Mouse (Mus musculus) CD8-positive naive resting alpha-beta T cell, adult 2 months (primary cell): Measurements from ENCODE around the gene Atp5d.
A peak's percentile ranks its signal among the peaks of the same experiment; 100 is the strongest.

Experiments
- DNase-seq, 2 experiments: peaks; one replicate each; pipeline ENCODE4 v3.0.0; 2022; ENCODE audit warnings: low read depth in 2 of 2, low spot score in 2 of 2

Atp5d gene

GRCm38 (mm10) chr10:80139975-80140665 is 1.7 kb downstream of the Atp5d start:
- no peak for DNase-seq

DNA sequence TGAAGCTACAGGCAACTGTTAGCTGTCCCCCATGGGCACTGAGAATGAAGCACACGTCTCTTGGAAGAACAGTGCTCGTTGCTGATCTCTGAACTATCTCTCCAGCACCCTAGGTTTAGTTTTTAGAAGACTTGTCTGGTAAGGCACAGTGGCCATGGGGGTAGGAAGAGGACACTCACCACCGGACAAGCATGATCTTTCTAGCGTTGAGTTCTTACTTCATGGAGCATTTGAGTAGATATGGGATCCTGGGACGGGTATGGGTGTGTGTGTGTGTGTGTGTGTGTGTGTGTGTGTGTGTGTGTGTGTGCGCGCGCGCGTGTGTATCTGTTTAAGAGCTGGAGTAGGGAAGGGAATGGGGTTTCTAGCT is 2.2 kb downstream of the Atp5d start, which contains the start of gene Cbarp:
Gene Cbarp (minus strand): TSS at position 170 of the 370 bp plus-strand sequence.
- no peak for DNase-seq

DNA sequence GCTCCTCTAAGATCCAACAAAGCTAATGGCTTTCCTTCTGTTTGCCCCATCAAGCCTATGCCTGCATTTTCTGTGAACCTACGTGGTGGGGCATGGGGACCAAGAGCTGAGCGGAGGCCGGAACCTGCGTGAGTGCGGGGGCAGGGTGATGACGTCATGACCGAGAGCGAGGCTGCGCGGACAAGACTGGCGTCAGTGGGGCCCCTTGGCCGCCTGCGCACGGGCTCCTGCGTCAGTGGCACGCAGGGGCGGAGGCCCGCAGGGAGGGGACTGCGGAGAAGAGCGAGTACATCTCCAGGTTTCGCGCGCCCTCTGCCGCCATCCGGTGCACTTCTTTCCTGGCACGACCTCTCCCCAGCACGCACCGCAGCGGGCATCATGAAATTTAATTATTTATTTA is 2.8 kb downstream of the Atp5d start:
- peak; percentile 97 for DNase-seq

DNA sequence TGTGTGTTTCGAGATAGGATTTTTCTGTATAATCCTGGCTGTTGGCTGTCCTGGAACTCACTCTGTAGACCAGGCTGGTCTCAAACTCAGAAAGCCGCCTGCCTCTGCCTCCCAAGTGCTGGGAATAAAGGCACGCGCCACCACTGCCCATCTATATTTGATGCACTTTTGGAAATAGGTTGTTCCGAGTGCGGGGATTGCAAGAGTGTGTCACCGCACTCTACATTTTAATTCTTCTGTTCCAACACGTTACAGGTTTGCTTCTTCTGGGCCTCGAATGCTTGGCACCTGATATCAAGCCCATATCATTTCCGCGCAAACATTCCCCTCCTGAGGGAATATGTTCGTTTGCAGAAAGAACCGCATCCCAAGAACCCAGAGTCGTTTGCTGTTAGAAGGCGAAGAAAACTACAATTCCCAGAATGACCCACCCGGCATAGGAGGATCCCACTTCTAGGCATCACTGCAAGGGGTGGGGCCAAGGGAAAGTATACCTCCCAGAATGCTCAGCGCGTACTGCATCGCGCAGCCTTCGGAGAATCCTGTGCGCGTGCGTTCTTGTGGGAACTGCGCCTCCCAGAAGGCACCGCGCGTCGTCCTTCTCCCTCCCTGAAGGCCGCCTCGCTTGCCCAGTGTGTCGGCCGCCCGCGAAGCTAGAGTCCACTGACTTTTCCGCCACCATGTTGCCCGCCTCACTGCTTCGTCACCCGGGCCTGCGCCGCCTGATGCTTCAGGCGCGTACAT is 3.5 kb downstream of the Atp5d start:
- DNase-seq: peak; percentile 81 to 83

DNA sequence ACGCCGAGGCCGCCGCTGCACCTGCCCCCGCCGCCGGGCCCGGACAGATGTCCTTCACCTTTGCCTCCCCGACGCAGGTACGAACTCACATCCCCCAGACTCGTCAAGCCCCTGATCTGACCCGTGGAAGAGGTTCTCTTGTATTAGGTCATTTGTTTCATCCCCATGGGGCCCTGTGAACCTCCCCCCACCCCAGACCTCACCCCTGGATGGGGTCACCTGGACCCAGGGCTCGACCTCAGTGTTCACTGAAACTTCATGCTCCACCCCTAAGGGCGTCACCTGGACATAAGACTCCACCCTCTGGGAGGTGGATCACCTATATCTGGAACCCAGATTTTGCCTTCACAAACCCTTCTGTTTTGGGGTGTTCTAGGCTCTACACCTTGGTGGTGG is 4.1 kb downstream of the Atp5d start:
- peak in 1 of 2 experiments; percentile 34 for DNase-seq

DNA sequence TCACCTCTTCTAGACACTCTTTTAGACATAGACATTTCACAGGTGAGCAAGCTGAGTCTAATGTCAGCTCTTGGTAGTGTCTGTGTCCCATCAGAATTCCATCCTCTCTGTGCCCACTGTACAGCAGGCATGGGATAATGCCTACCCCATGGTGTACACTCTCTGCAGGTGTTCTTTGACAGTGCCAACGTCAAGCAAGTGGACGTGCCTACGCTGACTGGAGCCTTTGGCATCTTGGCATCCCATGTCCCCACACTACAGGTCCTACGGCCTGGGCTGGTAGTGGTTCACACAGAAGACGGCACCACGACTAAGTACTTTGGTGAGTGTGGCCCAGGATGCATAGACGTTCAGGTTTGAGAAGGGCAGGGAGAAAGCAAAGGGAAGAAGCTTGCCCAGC is 5.2 kb downstream of the Atp5d start:
- DNase-seq: no peak

- no peak for DNase-seq
These were observed 5.7 kb downstream of the Atp5d start for GRCm38 (mm10) chr10:80144159-80144558.

DNA sequence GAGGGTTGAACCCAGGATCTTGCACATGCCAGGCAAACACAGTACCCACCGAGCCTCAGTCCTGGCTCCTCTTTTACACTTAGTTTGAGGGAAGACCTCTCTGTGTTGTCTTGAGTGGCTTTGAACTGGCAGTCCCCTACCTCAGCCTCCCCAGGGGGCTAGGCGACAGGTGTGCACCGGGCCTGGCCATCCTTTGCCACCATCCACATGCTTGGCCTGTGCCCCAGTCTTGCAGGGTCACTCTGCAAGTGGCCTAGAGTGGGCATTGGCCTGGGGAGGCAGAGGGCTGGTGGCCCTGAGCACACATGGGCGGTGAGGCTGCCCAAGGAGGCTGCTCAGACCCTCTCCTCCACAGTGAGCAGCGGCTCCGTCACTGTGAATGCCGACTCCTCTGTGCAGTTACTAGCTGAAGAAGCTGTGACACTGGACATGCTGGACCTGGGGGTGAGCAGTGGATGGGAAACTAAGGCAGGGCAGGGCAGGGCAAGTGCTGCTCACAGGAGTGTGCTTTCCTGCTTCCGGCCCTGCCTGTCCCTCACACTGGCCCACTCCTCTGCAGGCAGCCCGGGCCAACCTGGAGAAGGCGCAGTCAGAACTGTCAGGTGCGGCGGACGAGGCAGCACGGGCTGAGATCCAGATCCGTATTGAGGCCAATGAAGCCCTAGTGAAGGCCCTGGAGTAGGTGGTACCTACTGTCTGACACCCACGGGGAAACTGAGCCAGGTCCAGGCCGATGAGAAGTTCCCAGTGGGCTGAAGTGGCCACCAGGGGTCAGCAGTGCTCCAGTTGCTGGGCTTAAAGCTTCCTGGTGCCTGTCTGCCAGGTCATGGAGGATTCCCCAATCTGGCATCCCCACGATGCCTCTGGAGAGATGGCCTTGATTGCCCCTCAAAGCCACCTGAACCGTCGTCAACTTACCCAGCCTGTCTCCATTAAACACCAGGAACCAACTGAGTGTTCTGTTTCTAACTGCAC is 6.7 kb downstream of the Atp5d start:
- peak; percentile 63 to 65 for DNase-seq

- DNase-seq: no peak
These were observed 7.5 kb downstream of the Atp5d start for GRCm38 (mm10) chr10:80145896-80146295.

GRCm38 (mm10) chr10:80146568-80147011 is 8.2 kb downstream of the Atp5d start:
- no peak for DNase-seq

DNA sequence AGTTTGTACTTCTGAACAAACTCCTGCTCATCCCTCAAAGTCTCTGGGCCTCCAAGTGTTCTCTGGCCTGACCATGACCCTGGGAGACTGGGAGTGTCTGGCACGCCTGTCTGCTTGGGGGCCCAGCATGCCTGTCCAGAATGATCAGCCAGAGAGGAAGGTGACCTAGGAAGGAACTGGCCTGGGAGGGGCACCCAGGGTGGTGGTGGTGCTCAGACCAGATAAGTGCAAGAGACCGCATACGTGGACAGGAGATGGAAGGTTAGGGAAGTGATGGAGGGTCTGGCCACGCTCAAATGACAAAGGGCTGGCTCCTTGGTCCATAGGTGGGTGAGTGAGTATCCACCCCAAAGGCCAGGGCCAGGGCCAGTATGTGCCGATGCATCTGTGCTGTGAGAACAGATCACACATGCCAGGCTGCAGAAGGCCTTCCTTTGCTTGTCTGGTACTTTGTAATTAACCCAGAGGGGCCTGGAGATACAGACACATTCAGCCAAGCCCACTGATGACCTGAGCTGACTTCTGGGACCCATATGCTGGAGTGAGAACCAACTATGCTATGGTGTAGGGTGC is 8.8 kb downstream of the Atp5d start:
- DNase-seq: no peak

GRCm38 (mm10) chr10:80147719-80148601 is 9.5 kb downstream of the Atp5d start, which contains the start of gene Midn:
TSS of gene Midn (plus strand) at chr10:80148272.
- peak in 1 of 2 experiments; percentile 48 for DNase-seq

DNA sequence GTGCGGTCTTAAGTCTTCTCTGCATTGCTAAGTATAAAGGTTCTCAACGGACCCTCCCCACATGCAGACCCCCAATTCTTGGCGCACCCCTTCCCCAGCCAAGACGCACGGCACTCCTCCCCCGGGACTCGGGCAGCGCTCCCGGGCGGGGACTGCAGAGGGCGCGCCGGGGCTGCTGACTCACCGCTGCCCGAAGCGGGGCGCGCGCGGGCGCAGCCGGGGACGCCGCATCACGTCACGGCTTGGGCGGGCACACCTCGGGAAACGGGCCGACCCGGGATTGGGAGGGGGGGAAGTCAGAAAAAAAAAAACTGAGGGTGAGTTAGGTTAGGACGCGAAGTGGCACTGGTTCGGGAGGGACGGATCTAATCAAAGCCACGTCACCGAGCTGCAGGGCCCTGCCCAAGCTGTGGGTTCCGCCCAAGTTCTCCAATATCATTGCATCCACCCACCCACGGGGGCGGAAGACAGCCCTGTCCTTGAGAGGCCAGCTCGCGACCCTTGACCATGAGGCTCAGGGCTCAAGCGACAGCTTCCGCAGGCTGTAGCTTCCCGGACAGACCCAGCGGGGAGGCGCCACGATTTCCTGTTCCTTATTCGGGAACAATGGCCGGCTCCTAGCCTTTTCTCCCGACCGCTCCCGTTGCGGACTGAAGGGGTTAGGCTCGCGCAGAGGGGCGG is 10.3 kb downstream of the Atp5d start:
- peak; percentile 89 to 92 for DNase-seq

GRCm38 (mm10) chr10:80149291-80150225 is 11.1 kb downstream of the Atp5d start:
- DNase-seq: peak; percentile 94 to 95

- DNase-seq: peak; percentile 56 to 64
These were observed 12.1 kb downstream of the Atp5d start for GRCm38 (mm10) chr10:80150226-80151210.

GRCm38 (mm10) chr10:80151211-80152034 is 13.0 kb downstream of the Atp5d start:
- DNase-seq: no peak
